Mouse (Mus musculus) kidney, postnatal 36 days (tissue): ENCODE data around the gene Pde4c.

Source experiments
- DNase-seq, 2 experiments: peaks; one replicate each; pipeline ENCODE4 v3.0.0; 2021 to 2022; ENCODE audit warnings: mixed read lengths in 2 of 2

The Pde4c gene

DNA sequence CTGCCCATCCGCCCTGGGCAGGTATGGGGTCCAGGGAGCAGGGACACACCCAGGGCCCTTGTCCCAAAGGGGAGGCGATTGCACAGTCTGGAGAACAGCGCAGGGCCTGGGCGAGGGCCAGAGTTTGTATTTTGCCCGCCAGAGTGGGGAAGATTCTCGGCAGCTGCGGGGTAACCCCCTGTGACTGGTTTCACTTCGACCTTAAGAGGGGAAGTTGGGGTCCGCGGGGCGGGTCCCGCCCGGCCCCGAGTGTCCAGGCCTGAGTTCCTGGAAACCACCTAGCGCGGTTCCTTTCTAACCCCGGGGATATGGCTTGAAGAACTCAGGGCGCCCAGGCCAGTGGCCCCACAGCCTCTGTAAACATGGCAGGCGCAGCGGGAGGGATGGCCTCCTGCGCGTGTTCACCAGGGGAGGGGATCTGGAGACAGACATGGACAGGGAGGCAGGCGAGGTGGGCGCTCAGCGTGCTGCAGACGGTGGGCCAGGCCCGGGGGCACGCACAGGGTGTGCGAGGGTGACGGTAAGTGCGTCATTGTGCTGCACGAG is 44.8 kb downstream of the Pde4c start:
- DNase-seq: no peak

DNA sequence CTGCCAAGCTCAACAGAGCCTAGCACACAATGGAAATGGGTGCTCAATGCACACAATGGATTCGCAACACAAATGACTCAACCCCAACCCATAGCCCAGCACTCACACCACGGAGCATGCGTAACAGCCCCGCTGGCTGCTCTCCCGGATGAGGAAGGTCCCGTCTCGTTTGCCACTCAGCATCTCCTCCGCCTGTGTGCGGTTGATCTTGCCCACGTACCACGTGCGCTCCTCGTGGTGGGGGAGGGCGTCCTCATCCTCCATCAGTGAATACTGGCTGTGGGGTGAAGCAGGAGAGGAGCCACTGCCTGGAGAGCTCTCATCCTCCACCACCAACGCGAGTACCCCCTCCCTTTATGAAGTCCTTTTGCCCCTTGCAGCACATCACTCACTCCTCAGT is 45.4 kb downstream of the Pde4c start:
- DNase-seq: no peak

DNA sequence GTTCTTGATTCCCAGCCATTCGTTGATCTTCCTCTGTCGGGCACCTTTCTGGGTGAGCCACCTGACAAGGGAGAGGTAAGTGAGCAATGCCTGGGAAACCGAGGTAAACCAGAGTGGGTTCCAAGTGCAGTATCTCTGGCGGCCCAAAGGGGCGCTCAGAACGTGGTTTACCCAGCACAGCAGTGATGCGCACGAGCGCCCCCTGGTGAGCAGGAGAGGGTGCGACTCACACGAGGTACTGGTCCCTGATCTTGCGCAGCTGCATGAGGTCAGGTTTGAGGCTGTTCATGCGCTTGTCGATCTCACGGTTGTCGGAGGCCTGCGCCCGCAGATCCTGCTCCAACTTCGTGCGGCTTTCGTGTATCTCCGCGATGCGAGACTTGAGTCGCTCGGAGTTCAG is 45.8 kb downstream of the Pde4c start:
- DNase-seq: peak; percentile 97 to 99

DNA sequence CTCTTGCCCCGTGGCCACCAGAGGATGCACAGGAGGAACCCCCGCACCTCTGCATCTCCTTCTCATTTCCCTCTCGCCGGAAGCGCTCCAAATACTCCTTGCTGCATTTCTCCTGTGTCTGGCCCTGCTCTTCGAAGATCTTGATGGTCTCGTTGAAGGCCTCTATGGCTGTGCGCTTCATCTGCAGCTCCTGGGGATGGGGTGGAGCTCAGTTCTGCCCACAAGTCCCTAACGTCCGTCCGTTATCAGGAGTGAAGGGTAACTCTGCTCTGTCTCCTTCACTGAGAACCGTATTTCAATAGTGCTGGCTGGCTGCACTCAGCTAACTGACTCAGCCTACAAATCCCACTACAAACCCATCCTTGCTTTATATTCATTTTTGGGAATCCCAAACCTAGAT is 46.3 kb downstream of the Pde4c start:
- no peak for DNase-seq

DNA sequence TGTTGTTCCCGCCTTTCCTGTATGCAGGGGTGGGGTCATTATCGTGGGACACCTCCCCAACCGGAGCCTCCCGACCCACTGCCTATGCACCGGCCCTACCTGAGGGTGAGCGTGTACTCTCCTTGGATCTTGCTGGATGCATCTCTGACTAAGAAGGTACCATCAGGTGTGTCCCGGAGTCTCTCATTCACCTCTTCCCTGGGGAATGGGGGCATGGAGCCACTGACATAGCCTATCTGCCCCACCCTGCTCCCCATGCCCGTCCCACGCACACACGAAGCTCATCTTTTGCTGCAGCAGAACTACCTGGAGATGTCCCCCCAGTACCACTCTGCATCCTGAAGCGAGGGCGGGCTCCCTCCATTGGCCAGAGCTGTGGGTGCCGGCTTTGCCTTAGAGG is 47.2 kb downstream of the Pde4c start:
- DNase-seq: no peak

DNA sequence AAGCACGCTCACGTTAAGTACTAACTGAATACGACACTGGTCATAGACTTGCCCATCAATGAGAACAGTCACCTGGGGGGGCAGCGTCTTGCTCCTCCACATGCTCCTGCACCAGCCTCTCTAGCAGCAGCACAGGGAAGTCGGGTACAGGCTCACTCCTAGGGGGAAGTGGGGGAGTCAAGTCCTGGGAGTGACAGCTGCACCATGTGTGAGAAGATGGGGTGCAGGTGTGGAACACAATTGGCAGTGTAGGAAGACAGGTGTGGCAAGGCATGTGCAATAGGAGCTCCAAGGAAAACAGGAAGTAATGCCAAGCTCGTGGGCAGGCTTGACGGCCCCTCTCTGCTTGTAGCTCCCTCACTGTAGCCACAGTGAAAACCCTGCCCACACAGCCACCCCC is 47.7 kb downstream of the Pde4c start:
- no peak for DNase-seq

DNA sequence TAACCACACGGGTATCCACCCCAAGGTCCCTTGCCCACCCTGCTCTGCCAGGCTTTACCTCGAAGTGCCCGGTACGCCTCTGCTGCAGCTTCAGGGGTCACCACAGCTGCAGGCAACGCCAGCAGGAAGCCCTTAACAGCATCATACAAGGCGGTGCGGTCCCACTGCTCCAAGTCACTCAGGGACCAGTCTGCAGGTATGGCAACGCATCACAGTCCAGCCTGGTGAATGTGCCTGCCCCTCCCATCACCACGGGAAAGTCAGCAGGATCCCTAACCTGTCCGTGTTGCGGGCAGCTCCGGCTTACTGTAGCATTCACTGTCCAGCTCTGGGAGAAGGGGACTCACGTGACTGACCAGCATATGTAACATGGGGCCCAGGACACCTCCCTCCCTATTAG is 48.6 kb downstream of the Pde4c start:
- DNase-seq: no peak

DNA sequence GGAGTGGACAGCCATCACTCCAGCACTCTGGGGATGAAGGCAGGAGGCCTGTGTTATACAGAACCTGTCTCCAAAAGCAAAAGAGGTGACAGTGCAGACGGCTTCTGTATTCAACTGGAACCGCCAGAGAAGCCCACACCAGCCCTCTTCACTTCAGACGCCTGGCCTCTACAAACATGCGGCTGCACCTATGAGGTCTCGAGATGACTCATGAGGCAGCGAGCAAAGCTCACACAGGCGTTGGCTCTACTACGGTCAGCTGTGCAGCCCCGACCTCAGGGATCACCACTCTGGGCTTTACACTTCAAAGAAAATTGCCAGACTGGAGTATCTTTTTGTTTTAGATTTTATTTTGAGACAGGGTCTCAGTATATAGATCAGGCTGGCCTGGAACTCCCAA is 49.4 kb downstream of the Pde4c start:
- no peak for DNase-seq

DNA sequence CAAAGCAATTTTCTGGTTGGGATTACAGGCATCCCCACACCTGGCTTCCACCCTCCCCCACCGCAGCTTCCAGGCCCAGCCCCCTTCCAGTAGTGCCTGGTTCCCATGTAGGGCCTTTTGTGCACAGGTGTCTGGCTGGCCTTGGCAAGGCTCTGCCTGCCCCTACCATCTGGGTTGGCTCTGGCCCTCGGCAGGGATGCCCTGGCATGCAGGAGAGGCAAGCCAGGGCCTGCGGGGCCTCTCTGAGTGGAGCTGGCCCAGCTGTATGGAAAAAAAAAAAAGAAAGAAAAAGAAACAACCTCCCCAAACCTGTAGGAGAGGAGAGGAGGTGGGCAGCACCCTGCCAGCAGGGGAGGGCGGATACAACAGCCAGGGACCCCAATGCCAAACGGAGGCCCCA is 49.9 kb downstream of the Pde4c start:
- no peak for DNase-seq

DNA sequence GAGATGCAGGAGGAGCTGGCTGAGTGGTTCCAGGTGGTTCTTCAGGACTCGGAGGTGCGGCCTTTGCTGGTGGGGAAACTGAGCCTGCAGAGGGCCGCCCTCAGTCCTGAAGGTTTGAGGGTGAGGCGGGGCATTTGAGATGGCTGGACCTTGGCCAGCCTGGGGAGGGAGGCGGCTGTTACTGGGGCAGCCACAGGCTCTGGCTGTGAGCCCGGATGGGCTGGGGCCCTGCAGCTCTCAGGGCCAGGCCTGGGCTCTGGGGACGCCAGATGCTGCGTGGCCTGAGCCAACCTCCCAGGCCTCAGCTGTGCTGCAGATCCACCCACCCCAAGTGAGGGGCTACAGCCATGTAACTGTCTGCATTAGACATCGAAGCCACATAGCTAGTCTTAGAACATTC is 50.3 kb downstream of the Pde4c start:
- DNase-seq: peak; percentile 87 to 90

DNA sequence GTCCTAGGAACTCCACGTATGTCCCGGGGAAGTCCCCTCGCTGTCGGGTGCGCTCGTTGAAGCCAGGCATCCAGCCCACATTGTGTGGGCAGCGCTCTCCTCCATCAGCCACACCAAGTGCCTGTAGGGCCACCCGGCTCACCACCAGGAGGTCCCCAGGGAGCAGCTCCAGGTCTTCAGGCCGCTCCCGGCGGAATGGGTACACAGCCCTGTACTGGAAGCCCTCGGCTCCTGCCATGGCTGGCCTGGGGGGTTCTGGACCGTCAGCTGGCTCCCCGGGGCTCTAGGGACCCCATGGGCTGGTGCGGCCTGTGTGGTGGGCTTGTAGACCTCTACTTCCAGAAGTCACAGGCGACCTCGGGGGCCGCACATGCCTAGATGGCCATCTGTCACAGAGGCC is 51.2 kb downstream of the Pde4c start:
- no peak for DNase-seq

DNA sequence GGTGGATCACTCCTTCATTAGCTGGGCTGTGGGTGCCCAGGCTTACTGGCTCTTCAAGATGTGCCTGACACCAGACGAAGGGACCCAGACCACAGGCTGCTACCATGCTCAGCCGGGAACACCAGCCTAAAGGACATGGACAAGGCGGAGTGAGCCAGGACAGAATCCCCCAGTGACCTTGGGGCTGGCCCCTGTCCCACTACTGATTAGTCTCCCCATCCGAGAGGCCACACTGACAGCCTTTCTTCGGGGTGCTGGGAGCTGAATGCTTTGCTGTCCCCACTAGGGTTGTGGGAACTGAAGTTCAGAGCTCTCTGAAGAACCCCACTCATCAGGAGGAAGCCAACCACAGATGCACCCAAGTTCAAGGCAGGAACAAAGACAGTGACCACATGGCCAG is 51.7 kb downstream of the Pde4c start:
- no peak for DNase-seq

DNA sequence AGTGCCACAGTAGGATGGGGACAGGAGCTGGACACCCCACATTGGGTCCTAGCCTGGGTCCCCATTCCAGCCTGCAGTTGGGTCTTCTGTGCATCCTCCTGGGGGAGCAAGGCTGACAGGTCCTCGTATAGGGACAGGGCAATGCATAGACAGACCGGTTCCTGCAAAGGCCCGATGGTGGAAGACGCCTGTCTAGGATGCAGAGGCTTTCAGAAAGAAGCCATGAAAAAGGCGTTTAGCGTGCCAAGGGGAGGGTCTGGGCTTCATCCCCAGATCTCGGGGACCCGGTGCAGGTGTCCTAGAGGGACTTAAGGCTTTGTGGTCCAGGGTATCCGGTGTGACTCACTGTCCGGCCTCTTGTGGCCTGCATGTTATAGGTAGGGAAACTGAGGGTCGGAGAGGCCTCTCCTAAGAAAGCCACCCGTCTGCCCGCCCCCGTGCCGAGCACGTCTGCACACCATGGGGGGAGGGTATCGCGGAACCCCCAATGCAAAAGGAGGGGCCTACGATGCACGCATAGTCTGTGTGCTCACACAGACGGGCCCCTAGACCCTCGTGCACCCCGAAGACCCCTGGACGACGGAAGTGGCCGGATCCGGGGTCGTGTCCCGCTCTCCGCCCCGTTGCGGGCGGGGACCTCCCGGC is 52.5 kb downstream of the Pde4c start:
- no peak for DNase-seq

DNA sequence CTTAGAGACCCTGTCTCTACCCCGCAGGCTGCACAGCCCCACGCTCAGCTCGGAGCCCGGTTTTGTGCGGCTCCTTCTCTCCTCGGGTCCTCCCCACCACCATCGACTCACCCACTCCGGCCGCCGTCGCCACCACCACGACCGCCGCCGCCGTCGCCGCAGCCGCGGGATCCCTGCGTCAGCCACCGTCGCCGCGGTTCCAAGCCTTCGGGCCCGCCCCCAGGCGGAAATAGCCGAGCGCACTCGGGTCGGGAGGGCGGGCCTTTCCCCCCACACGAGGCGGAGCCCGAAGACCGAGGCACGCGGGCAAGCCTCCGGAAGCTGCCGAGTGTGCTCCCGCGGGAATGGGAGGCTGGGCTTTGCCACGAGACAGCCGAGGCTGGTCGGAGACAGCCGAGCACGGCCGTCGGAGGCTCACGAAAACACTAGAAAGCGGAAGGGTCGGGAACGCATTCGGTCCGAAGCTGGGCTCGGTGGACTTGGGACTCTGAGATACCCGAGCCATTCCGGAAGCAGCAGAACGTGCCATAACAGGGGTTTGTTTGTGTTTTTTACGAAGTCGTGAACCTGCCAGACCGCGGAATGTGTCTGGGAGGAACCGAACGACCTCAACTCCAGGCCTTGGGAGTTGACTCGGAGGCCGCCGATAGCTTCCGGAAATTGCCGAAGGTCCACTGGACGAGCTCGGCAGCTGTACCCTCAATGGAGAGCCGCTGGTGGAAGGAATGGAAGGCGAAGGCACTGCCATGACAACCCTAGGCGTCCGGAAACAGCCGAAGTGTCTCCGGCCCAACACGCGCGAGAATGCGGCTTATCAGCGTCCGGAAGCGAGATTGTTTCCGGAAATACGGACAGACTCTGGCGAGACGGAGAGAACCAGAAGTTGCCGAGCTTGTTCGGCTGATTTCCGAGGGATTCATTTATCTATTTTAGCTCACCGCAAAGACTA is 53.2 kb downstream of the Pde4c start, which contains the start of gene Pik3r2:
Pik3r2 (minus strand) TSS at position 218 of the 949 bp plus-strand sequence.
- peak; percentile 97 to 98 for DNase-seq

DNA sequence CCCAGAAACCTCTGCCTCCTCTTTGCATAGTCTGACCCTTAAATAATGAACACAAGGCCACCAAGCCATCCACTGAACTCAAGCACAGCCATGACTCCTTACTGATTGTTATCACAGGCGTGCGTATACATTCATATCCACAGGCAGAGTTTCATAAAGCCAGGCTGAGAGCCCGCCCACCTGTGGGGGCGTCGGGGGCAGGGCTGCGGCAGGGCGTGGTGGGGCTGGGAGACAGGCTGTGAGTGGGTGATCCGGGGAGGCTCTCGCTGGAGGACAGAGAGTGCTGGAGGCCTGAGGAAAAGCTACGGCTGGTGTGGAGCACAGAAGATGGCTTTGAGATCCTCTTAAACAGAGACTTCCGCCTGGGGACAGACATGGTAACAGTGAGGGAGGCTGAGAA is 56.6 kb downstream of the Pde4c start:
- DNase-seq: no peak

DNA sequence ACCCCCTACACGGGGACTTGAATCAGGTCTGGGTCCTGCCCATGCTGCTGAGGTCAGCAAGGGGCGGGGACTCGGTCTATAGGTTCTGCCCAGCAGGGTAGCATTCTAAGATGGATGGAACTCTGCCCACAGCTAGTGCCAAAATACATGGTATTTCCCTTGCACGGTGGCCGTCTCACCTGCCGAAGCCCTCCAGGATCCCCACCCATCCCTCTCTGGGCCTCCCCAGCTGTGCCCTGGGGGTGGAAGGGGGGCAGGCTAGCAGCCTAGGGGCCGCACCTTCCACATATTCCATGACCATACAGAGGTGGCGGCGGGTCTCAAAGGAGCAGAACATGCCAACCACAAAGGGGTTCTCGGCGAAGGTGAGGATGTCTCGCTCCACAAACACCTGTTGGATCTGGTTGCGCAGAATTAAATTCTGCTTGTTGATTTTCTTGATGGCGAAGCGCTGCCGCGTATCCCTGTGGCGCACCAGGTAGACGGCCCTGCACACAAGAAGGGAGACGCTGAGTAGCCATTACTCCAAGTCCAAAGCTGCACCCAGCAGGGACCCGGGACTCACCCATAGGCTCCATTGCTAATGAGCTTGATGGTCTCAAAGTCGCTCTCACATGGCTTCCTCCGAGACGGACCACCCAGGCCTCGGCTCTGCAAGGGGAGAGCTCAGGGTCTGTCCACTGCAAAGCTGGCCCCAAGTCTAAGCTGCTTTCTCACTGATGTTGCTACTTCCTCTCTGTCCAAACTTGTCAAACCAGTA is 63.0 kb downstream of the Pde4c start:
- DNase-seq: no peak

DNA sequence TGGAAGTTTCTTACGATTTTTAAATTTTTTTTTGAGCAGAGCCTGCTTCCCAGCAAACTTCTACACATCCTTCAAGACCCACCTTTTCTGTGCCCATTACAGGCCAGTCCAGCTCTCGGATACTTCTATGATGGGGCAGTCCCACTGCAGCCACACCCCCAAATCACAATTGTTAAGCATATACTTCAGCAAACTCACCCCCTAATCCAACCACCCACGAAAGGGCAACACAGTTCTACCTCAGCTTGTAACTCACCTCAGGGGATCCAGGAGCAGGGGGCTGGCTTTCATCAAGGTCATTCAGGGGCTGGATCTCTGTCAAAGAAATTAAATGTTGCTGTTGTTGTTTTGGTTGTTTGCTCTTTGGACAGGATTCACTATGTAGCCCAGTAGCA is 63.5 kb downstream of the Pde4c start:
- DNase-seq: no peak

DNA sequence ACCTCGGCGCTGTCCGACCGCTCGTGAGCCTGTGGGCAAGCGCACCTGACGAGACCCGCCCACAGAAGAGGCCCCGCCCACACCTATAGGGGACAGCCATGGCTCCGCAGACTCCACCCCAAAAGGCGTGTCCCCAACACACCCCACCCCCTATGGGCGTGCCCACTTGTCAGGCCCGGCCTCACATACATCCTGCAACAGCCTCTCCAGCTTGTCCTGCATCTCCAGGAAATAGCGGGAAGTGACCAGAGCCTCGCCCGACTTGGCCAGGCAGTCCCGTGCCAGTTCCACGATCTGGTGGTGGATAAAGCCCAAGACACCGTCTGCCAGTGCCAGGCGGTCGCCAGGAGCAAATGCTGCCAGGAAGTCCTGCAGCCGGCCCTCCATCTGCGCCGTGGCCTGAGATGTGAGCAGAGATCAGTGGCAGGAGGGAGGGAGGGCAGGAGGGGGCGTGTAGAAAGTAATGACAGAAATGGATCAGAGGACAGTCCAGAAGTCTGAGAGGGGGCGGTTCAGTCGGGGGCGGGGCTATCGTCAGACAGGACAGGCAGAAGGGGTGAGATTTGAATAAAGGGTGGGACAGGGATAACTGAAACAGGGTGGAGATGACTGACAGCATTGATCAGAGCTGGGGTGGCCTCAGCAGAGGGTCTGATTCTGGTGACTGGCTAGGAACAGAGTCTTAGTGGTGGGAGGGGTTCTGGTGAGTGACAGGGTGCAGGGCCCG is 64.6 kb downstream of the Pde4c start:
- DNase-seq: peak in 1 of 2 experiments; percentile 65

DNA sequence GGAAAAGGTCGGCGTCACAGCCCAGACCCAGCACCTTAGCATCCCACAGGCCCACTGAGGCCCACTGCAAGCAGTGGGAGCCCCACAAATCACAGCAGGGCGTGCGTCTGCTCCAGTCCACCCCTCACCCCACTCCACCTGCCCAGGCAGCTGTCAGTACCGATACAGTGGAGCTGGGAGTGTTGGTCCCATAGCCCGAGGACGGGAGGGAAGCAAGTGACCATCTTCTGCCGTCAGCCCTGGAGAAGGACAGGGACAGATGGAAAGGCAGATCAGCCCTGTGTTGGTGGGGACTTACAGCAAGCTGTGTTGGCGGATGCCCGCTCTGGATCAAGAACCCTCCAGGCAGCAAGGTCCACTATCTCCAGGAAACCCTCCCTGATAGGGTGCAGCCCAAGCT is 65.5 kb downstream of the Pde4c start:
- no peak for DNase-seq

DNA sequence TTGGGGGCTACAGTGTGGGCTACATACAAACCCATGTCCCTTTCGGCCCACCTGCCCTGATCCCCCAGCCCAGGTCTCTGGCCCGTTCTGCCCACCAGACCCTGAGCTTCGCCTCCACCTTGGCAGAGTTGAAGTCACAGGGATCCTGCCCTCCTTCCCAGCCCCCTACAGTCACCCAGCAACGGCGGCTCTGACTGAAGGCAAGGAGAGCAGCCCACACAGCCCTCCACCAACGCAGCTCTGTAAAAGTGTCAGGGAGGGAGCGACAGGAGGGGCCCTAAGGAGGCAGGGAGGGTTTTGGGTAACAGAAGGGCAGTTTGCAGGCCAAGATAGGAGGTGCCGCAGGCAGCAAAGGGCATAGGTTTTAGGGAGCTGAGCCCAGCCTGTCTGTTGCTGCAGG is 67.3 kb downstream of the Pde4c start:
- no peak for DNase-seq

DNA sequence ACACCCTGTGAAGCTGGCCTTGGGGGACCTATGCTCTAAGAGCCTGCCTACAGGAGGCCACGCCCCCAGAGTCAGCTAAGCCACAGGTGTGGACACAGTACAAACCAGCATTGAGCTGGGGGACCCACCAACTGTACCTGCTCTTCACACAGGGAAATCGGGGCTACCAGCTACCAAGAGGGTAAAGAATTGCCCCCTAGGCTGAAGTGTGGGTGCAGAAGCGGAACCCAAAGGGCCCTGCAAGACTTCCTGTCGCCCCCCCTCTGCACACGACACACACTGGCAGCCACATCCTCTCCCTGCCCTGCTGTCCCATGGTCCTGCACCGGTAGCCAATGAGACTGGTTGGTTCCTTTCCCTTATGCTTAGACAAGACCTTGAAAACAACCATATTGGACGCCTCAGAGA is 67.8 kb downstream of the Pde4c start:
- peak in 1 of 2 experiments; percentile 51 for DNase-seq

DNA sequence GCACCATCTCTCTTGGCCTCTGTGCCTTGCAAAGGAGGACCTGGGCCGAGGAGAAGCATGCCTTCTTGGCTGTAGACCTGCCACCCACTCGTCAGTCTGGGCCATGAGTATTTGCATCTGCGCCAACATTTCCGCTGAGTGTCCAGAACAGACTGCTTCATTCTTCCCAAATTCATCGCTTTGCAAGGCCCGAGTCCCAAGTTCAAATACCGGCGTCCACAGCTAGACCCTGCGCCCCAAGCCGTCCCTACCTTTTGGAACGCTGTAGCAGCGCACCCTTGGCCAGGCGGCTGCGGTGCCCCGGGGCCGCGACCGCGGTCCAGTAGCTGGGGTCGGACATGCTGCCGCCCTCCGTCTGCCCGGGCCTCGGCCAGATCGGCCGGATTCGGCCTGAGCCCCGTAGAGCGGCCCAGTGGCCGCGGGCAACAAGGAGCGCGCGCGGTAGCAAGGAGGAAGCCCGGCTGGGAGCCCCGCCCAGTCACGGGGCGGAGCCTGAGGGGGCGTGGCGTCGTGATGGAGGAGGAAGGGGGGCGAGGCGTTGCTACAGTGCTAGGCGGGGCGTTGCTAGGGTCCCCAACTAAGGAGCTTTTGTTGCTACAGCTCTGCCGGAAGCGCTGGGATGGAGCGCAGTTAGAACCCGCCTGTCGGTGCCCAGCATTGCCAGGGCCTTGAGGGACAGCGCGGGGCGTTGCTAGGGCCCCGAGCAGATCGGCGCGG is 68.6 kb downstream of the Pde4c start:
- peak; percentile 98 to 99 for DNase-seq
